In the genomic region with DNA sequence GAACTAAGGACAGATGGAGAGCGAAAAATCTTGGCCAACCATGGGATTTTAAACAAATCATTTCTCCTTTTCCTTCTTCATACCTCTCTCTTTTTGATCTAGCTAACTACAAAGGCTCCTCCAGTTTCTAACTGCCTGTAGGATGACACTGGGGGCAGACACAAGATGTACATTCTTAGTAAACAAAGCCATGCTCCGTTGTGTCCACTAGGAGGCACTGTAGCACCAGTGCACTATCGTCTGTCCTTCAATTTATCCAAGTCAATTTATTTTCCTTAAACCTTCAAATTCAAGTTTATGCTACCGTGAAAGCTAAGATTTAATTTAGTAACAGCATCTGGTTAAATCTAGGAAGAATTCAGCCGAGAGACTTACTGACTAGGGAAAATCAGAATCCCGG, we compare ENCODE assay signal across 7 mouse cellular contexts. TPM values are rescaled to one million over a fixed set of nuclear protein-coding genes. Genes with fewer than 3 reads are reported as not detected.
A peak's percentile ranks its signal among the peaks of the same experiment; 100 is the strongest.
DNase-seq lines count a peak whose midpoint lies in the region; ATAC-seq and TF ChIP-seq lines count a peak whose summit lies in the region.

No protein-coding gene starts in this region.

- no peak overlapping the region for H3K4me3 ChIP-seq in layer of hippocampus, adult 2 months
- no peak overlapping the region for H3K4me3 ChIP-seq in E14TG2a.4 (replicated peaks; ENCODE audit: low read length)
- H3K4me3 ChIP-seq in lung, adult 2 months (replicated peaks; ENCODE audit: extremely low read depth, low read depth, low read length): no peak overlapping the region

- 23% methylated on average over 6 of the region's 6 CpGs for WGBS in lung, adult 2 months

- H3K27ac ChIP-seq in layer of hippocampus, adult 2 months: no peak overlapping the region

- no peak for DNase-seq in layer of hippocampus, adult 2 months (ENCODE audit: low spot score in 2 of 2)
- no peak for DNase-seq in layer of hippocampus, adult 9-11 months
- DNase-seq in gastrocnemius, postnatal 14 days: peak; percentile 37
- peak; percentile 29 for DNase-seq in lung, adult 2 months
- DNase-seq in testis, postnatal 10 days (ENCODE audit: low spot score): peak; percentile 64

- intact Hi-C loops in gastrocnemius, postnatal 14 days (cut with DNase I; ENCODE audit: low total_unique reads): loop anchor here (10.0 kb wide), 3 partner anchors 59 to 179 kb away; no protein-coding TSS in a partner anchor

- no peak for TF ChIP-seq POLR2A in lung, adult 2 months (IDR thresholded peaks at IDR 0.05; ENCODE audit: borderline replicate concordance, extremely low read depth, low read depth, low read length)

- peaks cover 8% of the 10 kb centered on the region for H3K4me1 ChIP-seq in E14TG2a.4 (replicated peaks; ENCODE audit: low read depth, low read length)
- H3K4me1 ChIP-seq in lung, adult 2 months (ENCODE audit: control insufficient read depth, insufficient read depth, low read length): no peaks in the 10 kb centered on the region; the same call in 1 of the 2 replicates

- H3K36me3 ChIP-seq in E14TG2a.4 (ENCODE audit: insufficient read depth, low read length): no peaks in the 10 kb centered on the region

- H3K9me3 ChIP-seq in E14TG2a.4 (ENCODE audit: low read length): no peaks in the 10 kb centered on the region

- H3K27me3 ChIP-seq in E14TG2a.4 (ENCODE audit: insufficient read depth, low read length): no peaks in the 10 kb centered on the region

- peak; percentile 95 for TF ChIP-seq CTCF in layer of hippocampus, adult 2 months (conservative IDR thresholded peaks at IDR 0.05)
- TF ChIP-seq CTCF in E14TG2a.4 (conservative IDR thresholded peaks at IDR 0.05; ENCODE audit: low read length): peak; percentile 97
- peak; percentile 71 for TF ChIP-seq CTCF in lung, adult 2 months (IDR thresholded peaks at IDR 0.05; ENCODE audit: insufficient read depth, low read length)

- peak; percentile 47 for ATAC-seq in activated CD4-positive, CD25-positive, alpha-beta regulatory T cell, adult 4 months

RNA-seq across cellular contexts. Expression of gene Agps, which starts 45.9 kb away (rescaled TPM):
- 10 to 100 TPM; 37.0 to 40.2 TPM for total RNA-seq in layer of hippocampus, adult 2 months (2021)
- 10 to 100 TPM; 17.2 to 20.0 TPM for polyA plus RNA-seq in activated CD4-positive, CD25-positive, alpha-beta regulatory T cell, adult 4 months (2017; shearing (Covaris generic))
- total RNA-seq in gastrocnemius, postnatal 14 days (2021): 10 to 100 TPM; 23.0 to 25.9 TPM
- polyA plus RNA-seq in lung, adult 2 months (2012; rRNA removed): 5.7 and 10.3 TPM in 2 replicates

Comparison
In these comparisons a context has a peak if more than half of its experiments do, and no peak if none do; other contexts are left out.
1. DNase-seq: peak in gastrocnemius, postnatal 14 days (single experiment), lung, adult 2 months (single experiment) and testis, postnatal 10 days (single experiment); none in layer of hippocampus, adult 2 months (0 of 2) and layer of hippocampus, adult 9-11 months (single experiment).
2. Peak in every context shown above with its lines, with median percentiles within 50 percentile points of each other: CTCF ChIP-seq.